Mouse (Mus musculus): Measurements from ENCODE around the gene Coil.

GRCm38 (mm10) chr11:88949802-88950639, 20.0 kb upstream of the Coil start:
- TF ChIP-seq CTCF (IDR thresholded peaks at IDR 0.05; ENCODE audit: low read depth) (no peak), EP300 (optimal IDR thresholded peaks at IDR 0.05) (no peak)

All from stomach, postnatal 0 days (tissue).